Mouse (Mus musculus): Measurements from ENCODE around the gene Rpusd2.

The Rpusd2 gene

DNA sequence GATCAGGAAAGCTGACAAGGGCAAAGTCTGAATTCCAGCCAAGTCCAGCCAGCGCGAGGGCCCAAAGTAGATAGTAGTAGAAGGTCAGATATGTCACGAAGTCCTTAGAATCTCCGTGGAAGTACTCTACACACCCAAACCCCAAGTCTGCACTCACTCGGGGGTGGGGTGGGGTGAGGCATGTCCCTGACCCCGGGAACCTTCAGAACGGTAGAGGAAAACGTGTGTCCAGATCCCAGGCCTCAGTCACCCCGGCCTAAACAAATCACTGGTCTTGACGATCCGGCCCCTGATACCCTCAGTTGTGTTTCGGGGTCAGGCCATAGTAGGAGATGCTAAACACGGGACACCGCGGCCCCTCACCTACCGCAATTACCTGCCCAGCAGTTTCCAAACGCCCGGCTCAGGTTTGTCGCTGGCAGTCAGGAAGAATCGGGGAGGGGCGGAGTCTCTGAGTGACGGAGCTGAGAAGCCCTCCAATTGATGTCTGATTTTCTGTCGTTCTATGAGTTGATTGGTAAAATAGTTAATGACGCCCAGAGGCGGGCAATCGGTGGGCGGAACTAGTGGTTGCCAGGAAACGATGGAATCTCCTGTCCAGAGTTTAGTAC, 5.5 kb upstream of the Rpusd2 start, which contains the start of gene Ccdc32:
Ccdc32 (minus strand) TSS at position 453 of the 611 bp plus-strand sequence.
- peak; percentile 91 for DNase-seq (ENCODE audit: low read depth, low spot score)

- DNase-seq (ENCODE audit: low read depth, low spot score), result no peak
These were observed 2.4 kb upstream of the Rpusd2 start for GRCm38 (mm10) chr2:119032191-119032590.

DNA sequence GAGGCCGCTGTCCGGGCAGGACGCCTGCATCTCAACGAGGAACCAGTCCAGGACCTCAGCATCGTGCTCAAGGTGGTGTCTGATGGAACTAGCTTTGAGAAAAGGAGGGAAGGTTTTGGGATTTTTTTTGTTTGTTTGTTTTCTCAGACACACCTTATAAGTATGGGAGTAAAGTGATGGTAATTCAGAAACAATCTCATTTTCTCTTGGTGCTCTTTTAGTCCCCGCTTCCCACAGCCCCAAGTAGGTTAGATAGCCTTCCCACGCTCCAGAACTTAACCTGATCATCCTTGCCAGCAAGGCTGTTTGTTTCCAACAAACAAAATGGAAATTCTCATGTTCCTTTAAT, 781 bp downstream of the Rpusd2 start:
- DNase-seq (ENCODE audit: low read depth, low spot score), result no peak

GRCm38 (mm10) chr2:119040882-119041281, 6.3 kb downstream of the Rpusd2 start:
- peak; percentile 63 for DNase-seq (ENCODE audit: low read depth, low spot score)

- no peak for DNase-seq (ENCODE audit: low read depth, low spot score)
These were observed 10.6 kb downstream of the Rpusd2 start for GRCm38 (mm10) chr2:119045163-119045562.

DNA sequence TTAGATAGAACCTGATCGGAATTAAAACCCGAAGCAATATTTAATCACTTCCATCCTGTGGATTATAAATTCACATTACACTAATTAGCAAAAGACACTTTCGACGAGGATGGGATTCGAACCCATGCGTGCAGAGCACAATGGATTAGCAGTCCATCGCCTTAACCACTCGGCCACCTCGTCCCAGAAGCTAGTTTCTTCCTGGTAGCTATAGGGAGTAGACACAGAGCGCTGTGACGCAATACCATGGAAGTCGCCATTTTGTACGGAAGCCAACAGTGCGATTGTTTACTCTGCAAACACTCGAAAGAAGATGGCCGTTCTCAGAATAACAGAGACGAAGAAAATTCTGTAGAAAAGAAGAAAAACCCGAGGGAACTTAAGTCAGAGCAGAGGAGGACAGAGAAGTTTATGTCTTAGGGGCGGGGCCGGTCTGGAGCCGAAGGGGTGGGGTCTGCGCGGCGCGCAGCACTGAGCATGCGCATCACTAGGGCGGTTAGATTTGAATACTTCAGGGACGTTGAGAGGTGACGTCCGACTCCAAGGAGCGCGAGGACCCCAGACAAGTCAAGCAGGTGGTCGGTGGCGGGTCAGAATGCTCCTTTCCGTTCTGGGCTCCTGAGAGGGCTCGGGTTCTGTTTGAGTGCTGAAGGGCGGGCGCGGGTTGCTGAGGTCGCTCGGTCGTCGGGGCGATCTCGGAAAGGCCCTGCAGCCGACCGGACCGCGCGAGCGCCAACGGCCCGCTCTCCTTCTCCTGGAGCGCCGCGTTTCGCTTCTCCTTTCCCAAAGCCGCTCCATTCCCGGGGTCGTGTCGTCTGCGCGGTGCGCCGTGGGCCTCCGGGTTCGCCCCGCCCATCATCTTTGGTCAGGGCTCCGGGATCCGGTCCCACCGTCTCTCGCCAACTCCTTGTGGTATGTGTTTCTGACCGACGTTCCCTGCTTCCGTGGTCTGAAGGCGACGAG, 12.3 kb downstream of the Rpusd2 start, which contains the start of gene Knl1:
Knl1 (plus strand) TSS at position 471 of the 963 bp plus-strand sequence.
- DNase-seq (ENCODE audit: low read depth, low spot score), result peak; percentile 96

GRCm38 (mm10) chr2:119047849-119048248, 13.3 kb downstream of the Rpusd2 start:
- DNase-seq (ENCODE audit: low read depth, low spot score), result peak; percentile 61

- peak; percentile 57 for DNase-seq (ENCODE audit: low read depth, low spot score)
These were observed 15.6 kb downstream of the Rpusd2 start for GRCm38 (mm10) chr2:119050132-119050650.

- no peak for DNase-seq (ENCODE audit: low read depth, low spot score)
These were observed 25.5 kb downstream of the Rpusd2 start for GRCm38 (mm10) chr2:119060139-119060538.

GRCm38 (mm10) chr2:119072397-119072796, 37.8 kb downstream of the Rpusd2 start:
- DNase-seq (ENCODE audit: low read depth, low spot score), result no peak

GRCm38 (mm10) chr2:119086156-119086555, 51.6 kb downstream of the Rpusd2 start:
- DNase-seq (ENCODE audit: low read depth, low spot score), result no peak
